Mouse (Mus musculus) megakaryocyte, embryonic 14.5 days (primary cell): ENCODE measurements at regions not wholly inside any gene's neighbourhood (a gene's known extent, or its start where the extent isn't known, plus 50 kb on each side); places are given as distances from the start of the nearest gene placed in this dataset.

Source experiments
- FLI1 ChIP-seq: IDR thresholded peaks from 2 replicates; pipeline ENCODE4 v1.6.1; 2012; ENCODE audit warnings: low read length, inconsistent platforms, mixed read lengths
- GATA1 ChIP-seq: IDR thresholded peaks from 3 replicates; pipeline ENCODE4 v1.6.1; 2012; ENCODE audit warnings: mixed read lengths, low read length, inconsistent platforms, borderline replicate concordance

- TF ChIP-seq FLI1: no peak
- no peak for TF ChIP-seq GATA1
These were observed 53.3 kb upstream of the Klhl29 start for GRCm38 (mm10) chr12:5428733-5429132.
